Mouse (Mus musculus) heart, postnatal 0 days (tissue): Measurements from ENCODE around the gene Ncoa5.

Experiments
- CTCF ChIP-seq: IDR thresholded peaks from 2 replicates; pipeline ENCODE4 v1.5.1; 2016; ENCODE audit warnings: antibody characterized with exemption, control low read depth, low read depth
- EP300 ChIP-seq: IDR thresholded peaks from 2 replicates; pipeline ENCODE4 v1.6.1; 2016; ENCODE audit warnings: antibody characterized with exemption, low read depth

GRCm38 (mm10) chr2:164960716-164961441, 73.8 kb downstream of the Ncoa5 start, which contains the start of gene Slc12a5:
- TF ChIP-seq EP300 (no peak), CTCF (no peak)
